Mouse (Mus musculus) stomach, embryonic 14.5 days (tissue): ENCODE measurements around the gene Rap1gap2. TPM values are rescaled to one million over a fixed set of nuclear protein-coding genes. Genes with fewer than 3 reads are reported as not detected.
A peak's percentile ranks its signal among the peaks of the same experiment; 100 is the strongest.

Experiments used
- ATAC-seq: fragments of 200-750 bp; cut with Nextera tagmentation; 2 replicates; pipeline ENCODE4 v1.8.0; 2017; ENCODE audit warnings: low read depth, moderate TSS enrichment; ENCODE audit not compliant: insufficient number of reproducible peaks, insufficient read depth, low FRiP score
- H3K27ac ChIP-seq: fragments of 300-500 bp; sonication (generic); 2 replicates; pipeline ENCODE4 v1.5.1; 2014; ENCODE audit warnings: mild to moderate bottlenecking, low read length, moderate library complexity, mixed read lengths
- H3K27me3 ChIP-seq: fragments of 300-500 bp; sonication (generic); 2 replicates; pipeline ENCODE4 v1.6.1; 2014; ENCODE audit warnings: low read length, control low read depth, mixed read lengths; ENCODE audit not compliant: control insufficient read depth, insufficient read depth
- H3K36me3 ChIP-seq: fragments of 300-500 bp; sonication (generic); 2 replicates; pipeline ENCODE4 v1.6.1; 2014; ENCODE audit warnings: mild to moderate bottlenecking, control low read depth, low read length, moderate library complexity, mixed read lengths; ENCODE audit not compliant: control insufficient read depth, insufficient read depth
- H3K4me1 ChIP-seq: fragments of 300-500 bp; sonication (generic); 2 replicates; pipeline ENCODE4 v1.6.1; 2014; ENCODE audit warnings: low read length, control low read depth, mixed read lengths; ENCODE audit not compliant: control insufficient read depth, insufficient read depth
- H3K4me2 ChIP-seq: fragments of 300-500 bp; sonication (generic); replicated peaks from 2 replicates; pipeline ENCODE4 v1.6.1; 2014; ENCODE audit warnings: low read depth, low read length, control low read depth
- H3K4me3 ChIP-seq: fragments of 300-500 bp; sonication (generic); 2 replicates; pipeline ENCODE4 v1.5.1; 2014; ENCODE audit warnings: low read depth, low read length, control low read depth
- H3K9ac ChIP-seq: fragments of 300-500 bp; sonication (generic); replicated peaks from 2 replicates; pipeline ENCODE4 v1.6.1; 2014; ENCODE audit warnings: low read depth, mild to moderate bottlenecking, control low read depth, low read length, moderate library complexity, mixed read lengths
- H3K9me3 ChIP-seq: fragments of 300-500 bp; sonication (generic); 2 replicates; pipeline ENCODE4 v1.6.1; 2016; ENCODE audit warnings: low read depth, low read length, control low read depth; ENCODE audit not compliant: control insufficient read depth
- WGBS: fragments of 180-500 bp; shearing (Covaris S2); extraction: QIAGEN DNeasy Blood & Tissue Kit; methylation state at CpG from one replicate; pipeline ENCODE4 v1.1.7; 2014; 5-methylcytosine and 5-hydroxymethylcytosine counted together
- polyA plus RNA-seq: library from polyadenylated mRNA; unstranded; fragments of >200 nt; fragmentation: Nextera tagmentation; extraction: Ambion mirVana; gene quantifications from 2 replicates; pipeline ENCODE4 v1.2.1, GENCODE M21; 2014

The Rap1gap2 gene
- polyA plus RNA-seq, 1 experiment from 2014 or later = 5.6 TPM

- no peak overlapping the region for H3K4me3 ChIP-seq
- H3K4me2 ChIP-seq = no peak overlapping the region
- no peak overlapping the region for H3K9ac ChIP-seq
- H3K27me3 ChIP-seq = peaks cover 21% of the 10 kb centered on the region
- no peaks in the 10 kb centered on the region for H3K36me3 ChIP-seq
- 63% methylated on average over 4 of the region's 4 CpGs for WGBS
- no peaks in the 10 kb centered on the region for H3K9me3 ChIP-seq
- peaks cover 5% of the 10 kb centered on the region; the same call in 1 of the 2 replicates for H3K4me1 ChIP-seq
- H3K27ac ChIP-seq = no peak overlapping the region
- no peak for ATAC-seq
Measured at GRCm38 (mm10) chr11:74613428-74613827, 2.7 kb upstream of the Rap1gap2 start.

DNA sequence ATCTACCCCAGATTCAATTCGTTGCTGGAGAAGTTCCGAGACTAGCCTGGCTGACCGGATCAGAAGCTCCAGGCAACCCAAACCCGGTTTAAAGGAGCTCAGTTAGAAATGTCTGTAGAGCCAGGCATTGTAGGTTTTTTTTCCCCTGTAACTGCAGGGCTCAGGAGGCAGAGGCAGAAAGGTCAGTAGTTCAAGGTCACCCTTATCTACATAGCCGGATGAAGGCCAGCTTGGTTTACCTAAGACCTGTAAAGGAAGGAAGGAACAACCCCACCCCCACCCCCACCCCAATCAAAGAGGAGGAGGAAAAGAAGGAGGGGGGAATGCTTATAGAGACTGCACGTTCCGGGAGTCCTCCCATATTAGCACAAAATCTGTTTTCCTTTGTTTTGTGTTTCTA, 722 bp upstream of the Rap1gap2 start:
- Histone ChIP-seq H3K36me3 (no peaks in the 10 kb centered on the region), H3K4me2 (no peak overlapping the region), H3K4me1 (peaks cover 5% of the 10 kb centered on the region; the same call in 1 of the 2 replicates), H3K4me3 (no peak overlapping the region; the same call in 1 of the 2 replicates), H3K27ac (no peak overlapping the region), H3K9me3 (no peaks in the 10 kb centered on the region), H3K27me3 (peaks cover 21% of the 10 kb centered on the region), H3K9ac (no peak overlapping the region)
- ATAC-seq = no peak
- 13% methylated on average over 7 of the region's 7 CpGs for WGBS

GRCm38 (mm10) chr11:74610068-74610467, 647 bp downstream of the Rap1gap2 start:
- WGBS = 25% methylated on average over 5 of the region's 5 CpGs
- Histone ChIP-seq H3K9me3 (no peaks in the 10 kb centered on the region), H3K27me3 (peaks cover 21% of the 10 kb centered on the region), H3K4me3 (0 out of 2 replicates have a peak overlapping the region, but pooled peaks have one; percentile 34), H3K4me2 (no peak overlapping the region), H3K36me3 (no peaks in the 10 kb centered on the region), H3K4me1 (peaks cover 5% of the 10 kb centered on the region; the same call in 1 of the 2 replicates), H3K27ac (no peak overlapping the region), H3K9ac (no peak overlapping the region)
- ATAC-seq = no peak

- no peaks in the 10 kb centered on the region for H3K4me1 ChIP-seq
- peaks cover 4% of the 10 kb centered on the region; the same call in 1 of the 2 replicates for H3K9me3 ChIP-seq
- WGBS = 81% methylated on average over 1 of the region's 1 CpGs
- H3K27ac ChIP-seq = no peak overlapping the region
- H3K4me2 ChIP-seq = no peak overlapping the region
- no peaks in the 10 kb centered on the region for H3K36me3 ChIP-seq
- H3K4me3 ChIP-seq = no peak overlapping the region
- no peaks in the 10 kb centered on the region for H3K27me3 ChIP-seq
- no peak overlapping the region for H3K9ac ChIP-seq
- ATAC-seq = no peak
Measured at GRCm38 (mm10) chr11:74602286-74602685, 8.4 kb downstream of the Rap1gap2 start.

- no peak overlapping the region; the same call in 1 of the 2 replicates for H3K27ac ChIP-seq
- no peaks in the 10 kb centered on the region for H3K27me3 ChIP-seq
- no peak overlapping the region for H3K4me3 ChIP-seq
- H3K9ac ChIP-seq = no peak overlapping the region
- no peaks in the 10 kb centered on the region for H3K36me3 ChIP-seq
- no peaks in the 10 kb centered on the region for H3K4me1 ChIP-seq
- H3K4me2 ChIP-seq = no peak overlapping the region
- no peak for ATAC-seq
- peaks cover 4% of the 10 kb centered on the region; the same call in 1 of the 2 replicates for H3K9me3 ChIP-seq
Measured at GRCm38 (mm10) chr11:74597990-74598337, 12.8 kb downstream of the Rap1gap2 start.

DNA sequence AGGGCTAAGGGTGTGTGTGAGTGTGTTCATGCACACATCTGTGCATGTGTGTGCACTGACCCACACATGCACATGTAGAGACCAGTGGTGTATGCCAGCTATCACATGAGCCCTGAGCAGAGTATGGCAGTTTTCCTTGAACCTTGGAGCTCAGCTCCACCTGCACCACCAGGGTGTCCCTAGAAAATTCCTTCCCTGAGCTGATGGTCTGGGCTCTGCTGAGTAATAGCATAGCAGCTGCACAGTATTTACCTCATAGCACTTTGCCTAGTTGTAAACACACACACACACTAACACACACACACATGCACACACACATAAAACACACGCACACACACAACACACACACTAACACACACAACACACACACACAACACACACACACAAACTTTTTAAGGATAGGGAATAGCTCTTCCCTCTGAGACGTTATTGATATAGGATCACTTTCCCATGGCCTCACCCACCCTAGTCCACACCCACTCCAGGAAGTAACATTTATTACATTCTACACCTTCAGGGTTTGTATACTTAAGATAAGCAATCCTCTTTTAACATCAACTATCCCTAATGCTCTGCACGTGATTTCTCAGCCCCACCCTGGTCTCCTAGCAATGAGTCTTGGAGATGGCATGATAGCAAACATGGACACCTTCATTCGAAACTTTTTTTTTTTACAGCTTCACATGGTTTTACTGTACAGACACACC, 13.3 kb downstream of the Rap1gap2 start:
- H3K27ac ChIP-seq = no peak overlapping the region; the same call in 1 of the 2 replicates
- no peak overlapping the region for H3K9ac ChIP-seq
- H3K4me1 ChIP-seq = no peaks in the 10 kb centered on the region
- no peaks in the 10 kb centered on the region for H3K27me3 ChIP-seq
- H3K4me2 ChIP-seq = no peak overlapping the region
- no peak overlapping the region for H3K4me3 ChIP-seq
- peak; percentile 80 for ATAC-seq
- 54% methylated on average over 4 of the region's 4 CpGs for WGBS
- peaks cover 4% of the 10 kb centered on the region; the same call in 1 of the 2 replicates for H3K9me3 ChIP-seq
- H3K36me3 ChIP-seq = no peaks in the 10 kb centered on the region

DNA sequence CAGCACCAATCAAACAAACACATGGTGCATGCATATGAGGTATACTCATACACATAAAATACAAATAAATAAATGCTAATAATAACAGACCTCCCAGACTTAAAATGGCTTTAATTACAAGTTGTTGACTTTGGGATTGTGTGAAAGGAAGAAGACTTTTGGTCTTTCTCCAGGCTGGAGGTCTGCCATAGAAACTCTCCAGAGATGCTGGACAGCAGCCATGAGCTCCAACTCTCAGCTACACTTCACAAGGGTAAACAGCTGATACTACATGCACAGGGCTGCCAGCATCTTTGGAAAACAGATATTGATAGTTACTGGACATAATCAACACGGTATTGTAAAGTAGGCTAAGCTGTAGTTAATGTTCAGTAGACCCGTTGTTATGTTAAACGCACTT, 18.5 kb downstream of the Rap1gap2 start:
- H3K4me3 ChIP-seq = no peak overlapping the region
- no peaks in the 10 kb centered on the region for H3K9me3 ChIP-seq
- no peak overlapping the region for H3K4me2 ChIP-seq
- ATAC-seq = no peak
- H3K4me1 ChIP-seq = no peaks in the 10 kb centered on the region
- H3K27ac ChIP-seq = no peak overlapping the region
- peaks cover 36% of the 10 kb centered on the region for H3K27me3 ChIP-seq
- WGBS = 81% methylated on average over 3 of the region's 3 CpGs
- no peaks in the 10 kb centered on the region for H3K36me3 ChIP-seq
- no peak overlapping the region for H3K9ac ChIP-seq

GRCm38 (mm10) chr11:74590691-74591090, 20.0 kb downstream of the Rap1gap2 start:
- H3K4me1 ChIP-seq = no peaks in the 10 kb centered on the region
- peaks cover 39% of the 10 kb centered on the region for H3K27me3 ChIP-seq
- no peak overlapping the region for H3K4me2 ChIP-seq
- H3K9me3 ChIP-seq = no peaks in the 10 kb centered on the region
- no peak overlapping the region for H3K27ac ChIP-seq
- WGBS = 32% methylated on average over 13 of the region's 13 CpGs
- no peak overlapping the region for H3K9ac ChIP-seq
- H3K4me3 ChIP-seq = no peak overlapping the region
- no peaks in the 10 kb centered on the region for H3K36me3 ChIP-seq
- no peak for ATAC-seq

- Histone ChIP-seq H3K27me3 (peaks cover 39% of the 10 kb centered on the region), H3K4me1 (no peaks in the 10 kb centered on the region), H3K9ac (no peak overlapping the region), H3K27ac (no peak overlapping the region), H3K36me3 (no peaks in the 10 kb centered on the region), H3K4me2 (peak overlapping the region; percentile 62), H3K4me3 (peak overlapping the region; percentile 36), H3K9me3 (no peaks in the 10 kb centered on the region)
- WGBS = under 1% methylated on average over 25 of the region's 25 CpGs
- ATAC-seq = no peak
Measured at GRCm38 (mm10) chr11:74590239-74590596, 20.5 kb downstream of the Rap1gap2 start.
